ENCODE assay signal across 1 mouse cellular context in genomic region chr10:60800295-60801167, GRCm38 (mm10).
TF ChIP-seq lines count a peak whose summit lies in the region.

No protein-coding gene starts in this region.

TF ChIP-seq in myocyte, 11 proteins besides CTCF, POLR2A, EP300 and RAD21 (continued from another document):
- no peak for TF ChIP-seq MAX (IDR thresholded peaks at IDR 0.05; ENCODE audit: low read depth)
